Mouse (Mus musculus) hindbrain, postnatal 0 days (tissue): Measurements from ENCODE around the gene Gm45716. TPM values are rescaled to one million over a fixed set of nuclear protein-coding genes. Genes with fewer than 3 reads are reported as not detected.
A peak's percentile ranks its signal among the peaks of the same experiment; 100 is the strongest.

ENCODE experiments used
- ATAC-seq: fragments of 200-750 bp; cut with Nextera tagmentation; 2 replicates; pipeline ENCODE4 v1.8.0; 2017; ENCODE audit warnings: mild to moderate bottlenecking, moderate TSS enrichment, moderate library complexity
- DNase-seq: peaks from one replicate; pipeline ENCODE4 v3.0.0-alpha.2; 2015; ENCODE audit warnings: low spot score
- H3K27ac ChIP-seq: fragments of 300-500 bp; sonication (generic); 2 replicates; pipeline ENCODE4 v1.5.1; 2014; ENCODE audit warnings: mild to moderate bottlenecking
- H3K27me3 ChIP-seq: fragments of 300-500 bp; sonication (generic); 2 replicates; pipeline ENCODE4 v1.6.1; 2014; ENCODE audit warnings: low read length, mixed read lengths; ENCODE audit not compliant: insufficient read depth
- H3K36me3 ChIP-seq: fragments of 300-500 bp; sonication (generic); 2 replicates; pipeline ENCODE4 v1.6.1; 2014; ENCODE audit warnings: low read length, mixed read lengths; ENCODE audit not compliant: insufficient read depth
- H3K4me1 ChIP-seq: fragments of 300-500 bp; sonication (generic); 2 replicates; pipeline ENCODE4 v1.6.1; 2014; ENCODE audit warnings: antibody characterized with exemption, low read length, mixed read lengths; ENCODE audit not compliant: insufficient read depth
- H3K4me2 ChIP-seq: fragments of 300-500 bp; sonication (generic); 2 replicates; pipeline ENCODE4 v1.6.1; 2014; ENCODE audit warnings: low read depth, mild to moderate bottlenecking, low read length, moderate library complexity, mixed read lengths
- H3K4me3 ChIP-seq: fragments of 300-500 bp; sonication (generic); 2 replicates; pipeline ENCODE4 v1.5.1; 2014; ENCODE audit warnings: low read length
- H3K9ac ChIP-seq: fragments of 300-500 bp; sonication (generic); replicated peaks from 2 replicates; pipeline ENCODE4 v1.6.1; 2014; ENCODE audit warnings: mild to moderate bottlenecking, low read length, moderate library complexity, mixed read lengths
- H3K9me3 ChIP-seq: fragments of 300-500 bp; sonication (generic); 2 replicates; pipeline ENCODE4 v1.6.1; 2016; ENCODE audit warnings: low read length, mixed read lengths
- CTCF ChIP-seq: IDR thresholded peaks from 2 replicates; pipeline ENCODE4 v1.5.1; 2016; ENCODE audit warnings: antibody characterized with exemption, control low read depth, low read depth
- WGBS: fragments of 180-500 bp; shearing (Covaris S2); extraction: QIAGEN DNeasy Blood & Tissue Kit; methylation state at CpG from one replicate; pipeline ENCODE4 v1.1.7; 2014; 5-methylcytosine and 5-hydroxymethylcytosine counted together
- polyA plus RNA-seq: library from polyadenylated mRNA; unstranded; fragments of >200 nt; fragmentation: Nextera tagmentation; extraction: Ambion mirVana; gene quantifications from 2 replicates; pipeline ENCODE4 v1.2.1, GENCODE M21; 2015
- total RNA-seq: library from RNA; depleted of rRNA; stranded (reverse); fragments of >200 nt; gene quantifications from 2 replicates; pipeline ENCODE4 v1.2.3, GENCODE M21; 2014; rRNA removed

The Gm45716 gene
- total RNA-seq: 5.6 and 13.5 TPM in 2 replicates
- 22.2 and 22.9 TPM in 2 replicates for polyA plus RNA-seq

DNA sequence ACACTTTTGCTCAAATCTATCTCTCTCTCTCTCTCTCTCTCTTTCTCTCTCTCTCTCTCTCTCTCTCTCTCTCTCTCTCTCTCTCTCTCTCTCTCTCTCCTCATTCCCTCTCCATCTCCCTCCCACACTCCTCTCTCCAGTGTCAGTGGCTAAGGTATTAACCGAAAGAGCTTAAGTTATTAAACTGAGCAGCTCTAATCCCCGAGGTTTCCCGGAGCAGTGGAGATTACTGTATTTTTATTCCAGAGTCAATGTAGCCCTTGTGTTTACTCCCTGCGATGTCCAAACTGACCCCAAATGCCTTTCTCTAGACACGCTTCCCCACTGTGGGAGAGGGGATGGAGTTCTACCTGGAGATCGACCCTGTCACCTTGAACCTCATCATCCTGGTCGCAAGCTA, at the start of gene Gm45716:
TSS of gene Gm45716 (plus strand) at position 243 of the 400 bp plus-strand sequence.
- 78% methylated on average over 7 of the region's 7 CpGs for WGBS
- no peak for ATAC-seq
- DNase-seq: no peak
- Histone ChIP-seq H3K36me3 (no peaks in the 10 kb centered on the region), H3K9ac (no peak within 1 kb of the TSS), H3K27me3 (no peaks in the 10 kb centered on the region), H3K27ac (no peak within 1 kb of the TSS), H3K4me1 (no peaks in the 10 kb centered on the region), H3K9me3 (no peaks in the 10 kb centered on the region), H3K4me3 (no peak within 1 kb of the TSS), H3K4me2 (no peak within 1 kb of the TSS)
- no peak for TF ChIP-seq CTCF

DNA sequence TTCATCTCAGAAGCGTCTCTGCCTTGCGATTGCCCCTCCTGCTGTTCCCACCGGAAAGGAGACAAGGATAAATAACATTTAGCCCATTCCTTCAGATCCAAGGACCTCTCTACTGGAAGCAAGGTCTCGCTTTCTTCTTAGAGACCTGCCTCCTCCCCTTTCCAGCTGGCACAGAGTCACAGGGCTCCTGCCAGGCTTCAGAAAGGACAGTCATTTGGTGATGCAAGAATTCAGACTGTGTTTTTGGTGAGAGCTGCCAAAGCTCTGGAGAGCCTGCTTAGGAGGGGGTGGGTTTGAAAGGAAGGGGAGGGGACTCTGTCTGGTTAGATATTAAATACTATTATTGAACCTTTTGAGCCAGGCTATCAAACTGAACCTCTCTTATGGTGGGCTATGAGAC, 45.1 kb upstream of the Gm45716 start:
- H3K4me3 ChIP-seq: no peak overlapping the region
- WGBS: 27% methylated on average over 4 of the region's 4 CpGs
- peak; percentile 78; the same call in 1 of the 2 replicates for ATAC-seq

DNA sequence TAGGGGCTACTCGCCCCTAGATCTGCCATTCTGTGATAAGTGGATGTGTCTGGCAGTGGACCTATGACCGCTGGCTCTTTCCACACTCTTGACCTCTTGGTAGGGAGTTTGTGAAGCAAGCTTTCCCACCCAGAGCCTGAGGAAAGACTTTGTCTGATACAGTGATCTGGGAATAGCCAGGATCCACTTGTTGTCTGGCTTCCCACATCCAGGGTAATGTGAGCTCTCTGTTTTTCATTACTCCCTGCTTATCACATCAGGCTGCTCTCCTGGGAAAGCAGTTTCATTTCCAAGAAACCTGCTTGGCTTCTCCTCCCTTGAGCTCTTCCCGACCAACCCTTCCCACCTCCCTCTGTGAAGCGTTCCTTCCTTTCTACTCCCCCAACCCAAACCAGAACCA, 44.5 kb upstream of the Gm45716 start:
- no peaks in the 10 kb centered on the region for H3K27me3 ChIP-seq
- 56% methylated on average over 4 of the region's 4 CpGs for WGBS
- TF ChIP-seq CTCF: no peak
- peaks cover 5% of the 10 kb centered on the region; the same call in 1 of the 2 replicates for H3K4me1 ChIP-seq
- H3K9ac ChIP-seq: no peak overlapping the region
- peak overlapping the region; percentile 43 for H3K27ac ChIP-seq
- H3K4me3 ChIP-seq: no peak overlapping the region
- no peaks in the 10 kb centered on the region for H3K9me3 ChIP-seq
- H3K36me3 ChIP-seq: no peaks in the 10 kb centered on the region
- no peak overlapping the region for H3K4me2 ChIP-seq
- ATAC-seq: no peak
- DNase-seq: no peak

More for the DNA sequence above, 45.1 kb upstream of the Gm45716 start:
- Histone ChIP-seq H3K27me3 (no peaks in the 10 kb centered on the region), H3K4me1 (peaks cover 5% of the 10 kb centered on the region; the same call in 1 of the 2 replicates), H3K4me2 (0 out of 2 replicates have a peak overlapping the region, but pooled peaks have one; percentile 13), H3K9ac (no peak overlapping the region), H3K9me3 (no peaks in the 10 kb centered on the region), H3K36me3 (no peaks in the 10 kb centered on the region), H3K27ac (peak overlapping the region; percentile 43)
- no peak for TF ChIP-seq CTCF
- DNase-seq: peak; percentile 81

- H3K36me3 ChIP-seq: no peaks in the 10 kb centered on the region
- H3K4me2 ChIP-seq: no peak overlapping the region
- no peak for ATAC-seq
- no peak for TF ChIP-seq CTCF
- peaks cover 5% of the 10 kb centered on the region; the same call in 1 of the 2 replicates for H3K4me1 ChIP-seq
- H3K9ac ChIP-seq: no peak overlapping the region
- H3K27ac ChIP-seq: no peak overlapping the region
- no peaks in the 10 kb centered on the region for H3K27me3 ChIP-seq
- DNase-seq: no peak
- no peak overlapping the region for H3K4me3 ChIP-seq
- 94% methylated on average over 17 of the region's 17 CpGs for WGBS
- H3K9me3 ChIP-seq: no peaks in the 10 kb centered on the region
Measured at GRCm38 (mm10) chr11:90146086-90146860, 41.2 kb upstream of the Gm45716 start.

GRCm38 (mm10) chr11:90155066-90155465, 32.4 kb upstream of the Gm45716 start:
- no peak for TF ChIP-seq CTCF
- no peaks in the 10 kb centered on the region for H3K9me3 ChIP-seq
- H3K27me3 ChIP-seq: no peaks in the 10 kb centered on the region
- H3K36me3 ChIP-seq: no peaks in the 10 kb centered on the region
- H3K27ac ChIP-seq: 0 out of 2 replicates have a peak overlapping the region, but pooled peaks have one; percentile 20
- H3K4me1 ChIP-seq: 0 out of 2 replicates have a peak, but pooled peaks cover 3% of the 10 kb centered on the region
- WGBS: 21% methylated on average over 5 of the region's 5 CpGs
- H3K9ac ChIP-seq: no peak overlapping the region
- H3K4me3 ChIP-seq: no peak overlapping the region
- H3K4me2 ChIP-seq: no peak overlapping the region
- ATAC-seq: no peak
- DNase-seq: no peak

DNA sequence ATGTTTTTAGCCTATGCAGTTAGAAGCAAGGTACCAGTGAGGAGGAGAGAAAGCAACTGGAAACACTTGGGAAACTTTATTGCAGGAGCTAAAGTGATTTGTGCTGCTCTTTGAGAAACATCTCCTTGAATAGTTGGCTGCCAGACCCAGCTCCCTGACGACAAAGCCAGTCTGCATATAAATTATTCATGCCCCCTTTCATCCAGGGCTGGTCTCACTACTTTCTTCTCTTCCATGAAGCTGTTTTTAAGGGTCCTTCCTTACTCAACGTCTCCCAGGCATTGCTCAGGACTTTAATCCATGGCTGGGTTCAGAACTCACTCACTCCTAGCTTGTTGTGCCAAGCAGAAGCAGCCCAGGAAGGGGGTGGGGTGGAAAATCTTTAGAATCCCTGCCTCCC, 32.0 kb upstream of the Gm45716 start:
- Histone ChIP-seq H3K27me3 (no peaks in the 10 kb centered on the region), H3K9me3 (no peaks in the 10 kb centered on the region), H3K9ac (no peak overlapping the region), H3K36me3 (no peaks in the 10 kb centered on the region), H3K4me2 (no peak overlapping the region), H3K4me3 (no peak overlapping the region), H3K27ac (0 out of 2 replicates have a peak overlapping the region, but pooled peaks have one; percentile 20), H3K4me1 (0 out of 2 replicates have a peak, but pooled peaks cover 3% of the 10 kb centered on the region)
- ATAC-seq (0 out of 2 replicates have a peak, but pooled peaks have one; percentile 29), DNase-seq (peak; percentile 27)
- TF ChIP-seq CTCF: no peak
- WGBS: 7% methylated on average over 2 of the region's 2 CpGs

- Histone ChIP-seq H3K36me3 (no peaks in the 10 kb centered on the region), H3K4me3 (no peak overlapping the region), H3K9ac (no peak overlapping the region), H3K4me1 (no peaks in the 10 kb centered on the region), H3K27ac (no peak overlapping the region), H3K27me3 (no peaks in the 10 kb centered on the region), H3K4me2 (no peak overlapping the region), H3K9me3 (no peaks in the 10 kb centered on the region)
- peak; percentile 52 for DNase-seq
- WGBS: 30% methylated on average over 6 of the region's 6 CpGs
- ATAC-seq: no peak
- peak; percentile 67 for TF ChIP-seq CTCF
Measured at GRCm38 (mm10) chr11:90167771-90168170, 19.7 kb upstream of the Gm45716 start.
